Mouse (Mus musculus) ES-E14 (cell line): ENCODE measurements at regions not wholly inside any gene's neighbourhood (a gene's known extent, or its start where the extent isn't known, plus 50 kb on each side); places are given as distances from the start of the nearest gene placed in this dataset.

Source experiments
- CHD2 ChIP-seq: IDR thresholded peaks from 2 replicates; pipeline ENCODE4 v1.6.1; 2014; ENCODE audit warnings: mild to moderate bottlenecking, low read depth, low read length, inconsistent platforms
- HCFC1 ChIP-seq: IDR thresholded peaks from 2 replicates; pipeline ENCODE4 v1.6.1; 2012; ENCODE audit warnings: low read length, inconsistent platforms, borderline replicate concordance; ENCODE audit not compliant: insufficient read depth
- MAFK ChIP-seq: IDR thresholded peaks from 2 replicates; pipeline ENCODE4 v1.6.1; 2014; ENCODE audit warnings: mild to moderate bottlenecking, low read depth, low read length, inconsistent platforms; ENCODE audit not compliant: insufficient read depth
- ZC3H11A ChIP-seq: IDR thresholded peaks from 2 replicates; pipeline ENCODE4 v1.6.1; 2012; ENCODE audit warnings: low read depth, mild to moderate bottlenecking, inconsistent platforms, low read length, borderline replicate concordance
- ZNF384 ChIP-seq: IDR thresholded peaks from 2 replicates; pipeline ENCODE4 v1.6.1; 2012; ENCODE audit warnings: low read depth, low read length, inconsistent platforms

- no peak for TF ChIP-seq ZC3H11A
- TF ChIP-seq MAFK = no peak
- no peak for TF ChIP-seq CHD2
- no peak for TF ChIP-seq ZNF384
- TF ChIP-seq HCFC1 = no peak
Observed at GRCm38 (mm10) chr16:49335916-49336315, 278.6 kb downstream of the Myh15 start.
